Comparison of ENCODE assay signal across 8 mouse cellular contexts in the genomic region with DNA sequence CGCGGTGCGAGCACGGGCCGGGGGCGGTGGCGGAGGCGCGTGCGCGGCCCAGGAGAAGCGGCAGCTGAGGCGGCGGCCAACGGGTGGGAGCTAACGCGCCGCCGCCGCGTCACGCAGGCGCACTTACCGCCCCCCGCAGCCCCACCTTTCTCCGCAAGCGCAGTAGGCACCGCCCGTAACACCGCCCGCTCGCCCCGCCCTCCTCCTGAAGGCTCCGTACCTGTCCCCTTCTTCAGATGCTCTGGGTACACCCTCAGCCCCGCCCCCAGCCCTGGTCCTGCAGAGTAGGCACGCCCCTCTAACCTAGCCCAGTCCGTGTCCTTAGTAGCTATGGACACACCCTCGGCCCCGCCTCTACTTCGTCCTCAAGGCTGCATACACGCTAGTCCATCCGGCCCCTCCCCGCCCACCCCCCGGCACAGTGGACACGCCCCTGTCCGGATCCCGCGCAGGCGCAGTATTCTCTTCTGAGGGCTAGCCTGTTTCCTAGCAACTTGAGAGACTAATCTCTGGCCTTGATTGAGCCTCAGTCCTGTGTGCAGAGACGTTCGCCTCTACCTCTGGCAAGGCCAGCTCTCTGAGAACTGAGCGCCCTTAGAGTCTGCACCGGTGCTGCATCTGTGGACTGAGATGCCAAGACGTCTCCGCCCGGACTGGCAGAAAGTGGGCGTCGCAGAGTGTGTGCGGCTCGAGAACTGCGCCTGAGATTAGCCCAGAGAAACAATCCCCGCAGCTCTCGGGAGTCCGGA. TPM values are rescaled to one million over a fixed set of nuclear protein-coding genes. Genes with fewer than 3 reads are reported as not detected.
DNase-seq lines count a peak whose midpoint lies in the region; ATAC-seq lines count a peak whose summit lies in the region.

A gene (minus strand): TSS at position 124 of the 749 bp plus-strand sequence.

- H3K9ac ChIP-seq in hindbrain, embryonic 11.5 days (ENCODE audit: low read depth, low read length), result peak within 1 kb of the TSS; percentile 96

- H3K27ac ChIP-seq in hindbrain, embryonic 11.5 days (ENCODE audit: low read depth, low read length), result peak within 1 kb of the TSS; percentile 90

- ATAC-seq in hindbrain, embryonic 11.5 days (ENCODE audit: low FRiP score), result peak; percentile 99

- no peaks in the 10 kb centered on the region for H3K36me3 ChIP-seq in hindbrain, embryonic 11.5 days (ENCODE audit: control insufficient read depth, insufficient read depth, low read length)

- no peaks in the 10 kb centered on the region for H3K27me3 ChIP-seq in hindbrain, embryonic 11.5 days (ENCODE audit: control insufficient read depth, insufficient read depth, low read length)

- peak; percentile 100 for DNase-seq in Muller cell, postnatal 12 days (ENCODE audit: inconsistent ontology term)
- DNase-seq in cerebellum, adult 9-11 months, result peak; percentile 100
- peak; percentile 99 for DNase-seq in frontal cortex, adult 2 months (ENCODE audit: extremely low spot score in 1 of 2, low spot score in 1 of 2)
- DNase-seq in hindbrain, embryonic 11.5 days (ENCODE audit: low spot score), result peak; percentile 100
- peak; percentile 98 to 99 for DNase-seq in layer of hippocampus, postnatal 10 days (ENCODE audit: low spot score in 2 of 2)
- DNase-seq in lung, postnatal 10 days, result peak; percentile 100
- DNase-seq in ovary, postnatal 36 days (ENCODE audit: low spot score), result peak; percentile 100
- DNase-seq in thymus, postnatal 25 days, result peak; percentile 98

- peaks cover 7% of the 10 kb centered on the region for H3K4me1 ChIP-seq in hindbrain, embryonic 11.5 days (replicated peaks; ENCODE audit: control insufficient read depth, insufficient read depth, low read length)

- under 1% methylated on average over 48 of the region's 64 CpGs for WGBS in hindbrain, embryonic 11.5 days

- H3K4me2 ChIP-seq in hindbrain, embryonic 11.5 days (replicated peaks; ENCODE audit: low read depth, low read length), result peak within 1 kb of the TSS; percentile 64

- no peaks in the 10 kb centered on the region for H3K9me3 ChIP-seq in hindbrain, embryonic 11.5 days (ENCODE audit: control insufficient read depth, low read length)

- H3K4me3 ChIP-seq in hindbrain, embryonic 11.5 days (ENCODE audit: low read depth, low read length), result peak within 1 kb of the TSS; percentile 95

RNA-seq across cellular contexts. Expression of the gene that starts here (rescaled TPM):
- polyA plus RNA-seq in frontal cortex, adult 2 months (2012; rRNA removed), result 36.9 and 41.5 TPM in 2 replicates
- polyA plus RNA-seq in hindbrain, embryonic 11.5 days (2014; fragmentation: Nextera tagmentation; extraction: Ambion mirVana), result 34.9 and 50.4 TPM in 2 replicates
- 100 to 1,000 TPM; 121 to 140 TPM for total RNA-seq in layer of hippocampus, postnatal 10 days (2021)

Comparison
In these comparisons a context has a peak if more than half of its experiments do, and no peak if none do; other contexts are left out.
1. Peak in every context shown above with its lines: DNase-seq, ATAC-seq, H3K4me3 ChIP-seq and H3K27ac ChIP-seq.